Mouse (Mus musculus) embryonic facial prominence, embryonic 10.5 days (tissue): Measurements from ENCODE around the gene 5530401A14Rik. TPM values are rescaled to one million over a fixed set of nuclear protein-coding genes. Genes with fewer than 3 reads are reported as not detected.
A peak's percentile ranks its signal among the peaks of the same experiment; 100 is the strongest.

Source experiments
- DNase-seq: peaks from one replicate; pipeline ENCODE4 v3.0.0-alpha.2; 2017; ENCODE audit warnings: low spot score
- H3K27ac ChIP-seq: fragments of 300-500 bp; sonication (generic); replicated peaks from 2 replicates; pipeline ENCODE4 v1.5.1; 2016; ENCODE audit warnings: mild to moderate bottlenecking
- H3K27me3 ChIP-seq: fragments of 300-500 bp; sonication (generic); replicated peaks from 2 replicates; pipeline ENCODE4 v1.6.1; 2016; ENCODE audit warnings: low read depth, mild to moderate bottlenecking; ENCODE audit not compliant: poor library complexity, severe bottlenecking
- H3K36me3 ChIP-seq: fragments of 300-500 bp; sonication (generic); replicated peaks from 2 replicates; pipeline ENCODE4 v1.6.1; 2016; ENCODE audit warnings: mild to moderate bottlenecking, moderate library complexity
- H3K4me1 ChIP-seq: fragments of 300-500 bp; sonication (generic); 2 replicates; pipeline ENCODE4 v1.6.1; 2016
- H3K4me3 ChIP-seq: fragments of 300-500 bp; sonication (generic); 2 replicates; pipeline ENCODE4 v1.5.1; 2016; ENCODE audit warnings: mild to moderate bottlenecking, moderate library complexity
- H3K9me3 ChIP-seq: fragments of 300-500 bp; sonication (generic); 2 replicates; pipeline ENCODE4 v1.6.1; 2016; ENCODE audit warnings: mild to moderate bottlenecking
- WGBS: fragments of 180-500 bp; shearing (Covaris S2); methylation state at CpG from one replicate; pipeline ENCODE4 v1.1.7; 2016; 5-methylcytosine and 5-hydroxymethylcytosine counted together
- polyA plus RNA-seq: library from polyadenylated mRNA; unstranded; fragments of >200 nt; fragmentation: Nextera tagmentation; extraction: Ambion mirVana; gene quantifications from 2 replicates; pipeline ENCODE4 v1.2.1, GENCODE M21; 2016

The 5530401A14Rik gene
- polyA plus RNA-seq, 1 experiment from 2014 or later = 0.05 TPM

GRCm38 (mm10) chr11:81897547-81898354 is 37.3 kb downstream of the 5530401A14Rik start:
- H3K4me3 ChIP-seq = no peak overlapping the region
- peaks cover 11% of the 10 kb centered on the region for H3K4me1 ChIP-seq
- no peaks in the 10 kb centered on the region for H3K36me3 ChIP-seq
- no peak overlapping the region for H3K27ac ChIP-seq
- H3K27me3 ChIP-seq = no peaks in the 10 kb centered on the region
- DNase-seq = peak; percentile 12
- WGBS = 10% methylated on average over 8 of the region's 8 CpGs
- no peaks in the 10 kb centered on the region for H3K9me3 ChIP-seq

- no peaks in the 10 kb centered on the region for H3K9me3 ChIP-seq
- H3K27ac ChIP-seq = no peak overlapping the region
- no peak for DNase-seq
- H3K4me1 ChIP-seq = peaks cover 9% of the 10 kb centered on the region
- no peaks in the 10 kb centered on the region for H3K36me3 ChIP-seq
- H3K27me3 ChIP-seq = no peaks in the 10 kb centered on the region
- H3K4me3 ChIP-seq = no peak overlapping the region
These were observed 41.8 kb downstream of the 5530401A14Rik start for GRCm38 (mm10) chr11:81902318-81902717.

- no peak overlapping the region for H3K27ac ChIP-seq
- H3K9me3 ChIP-seq = no peaks in the 10 kb centered on the region
- no peak for DNase-seq
- H3K36me3 ChIP-seq = no peaks in the 10 kb centered on the region
- no peak overlapping the region for H3K4me3 ChIP-seq
- no peaks in the 10 kb centered on the region for H3K27me3 ChIP-seq
- 93% methylated on average over 1 of the region's 1 CpGs for WGBS
- peaks cover 6% of the 10 kb centered on the region; the same call in 1 of the 2 replicates for H3K4me1 ChIP-seq
These were observed 48.3 kb downstream of the 5530401A14Rik start for GRCm38 (mm10) chr11:81908760-81909159.

DNA sequence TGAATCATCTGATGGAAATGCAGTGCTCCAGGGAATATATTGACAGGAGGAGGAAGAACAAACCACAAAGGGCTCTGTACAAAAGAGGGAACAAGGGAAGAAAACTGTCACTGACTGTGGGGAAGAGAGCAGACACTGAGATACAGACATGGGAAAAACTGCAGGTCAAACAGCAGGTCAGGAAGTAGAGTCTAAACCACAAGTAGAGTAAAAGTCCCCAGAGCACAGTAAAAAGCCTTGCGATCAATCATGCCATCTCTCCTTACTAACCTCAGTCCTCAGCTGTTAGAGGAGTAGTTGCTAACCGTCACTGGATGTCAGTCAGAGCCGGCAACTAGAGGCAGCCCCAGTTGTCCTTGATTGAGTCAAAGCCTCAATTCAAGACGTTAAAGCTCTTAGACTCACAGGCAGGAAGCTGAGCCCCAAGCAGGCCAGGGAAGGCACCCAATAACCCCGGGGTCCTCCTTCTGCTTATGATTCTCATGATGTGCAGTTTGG is 49.0 kb downstream of the 5530401A14Rik start:
- Histone ChIP-seq H3K27me3 (no peaks in the 10 kb centered on the region), H3K9me3 (no peaks in the 10 kb centered on the region), H3K4me1 (peaks cover 6% of the 10 kb centered on the region; the same call in 1 of the 2 replicates), H3K36me3 (no peaks in the 10 kb centered on the region), H3K4me3 (no peak overlapping the region), H3K27ac (no peak overlapping the region)
- no peak for DNase-seq
- 75% methylated on average over 5 of the region's 5 CpGs for WGBS

- peaks cover 6% of the 10 kb centered on the region; the same call in 1 of the 2 replicates for H3K4me1 ChIP-seq
- H3K4me3 ChIP-seq = no peak overlapping the region
- H3K9me3 ChIP-seq = no peaks in the 10 kb centered on the region
- H3K27ac ChIP-seq = no peak overlapping the region
- H3K27me3 ChIP-seq = no peaks in the 10 kb centered on the region
- no peak for DNase-seq
- no peaks in the 10 kb centered on the region for H3K36me3 ChIP-seq
- 81% methylated on average over 4 of the region's 4 CpGs for WGBS
These were observed 52.6 kb downstream of the 5530401A14Rik start for GRCm38 (mm10) chr11:81913071-81913470.

- DNase-seq = no peak
- WGBS = 82% methylated on average over 6 of the region's 6 CpGs
These were observed 55.0 kb downstream of the 5530401A14Rik start for GRCm38 (mm10) chr11:81915501-81915900.

DNA sequence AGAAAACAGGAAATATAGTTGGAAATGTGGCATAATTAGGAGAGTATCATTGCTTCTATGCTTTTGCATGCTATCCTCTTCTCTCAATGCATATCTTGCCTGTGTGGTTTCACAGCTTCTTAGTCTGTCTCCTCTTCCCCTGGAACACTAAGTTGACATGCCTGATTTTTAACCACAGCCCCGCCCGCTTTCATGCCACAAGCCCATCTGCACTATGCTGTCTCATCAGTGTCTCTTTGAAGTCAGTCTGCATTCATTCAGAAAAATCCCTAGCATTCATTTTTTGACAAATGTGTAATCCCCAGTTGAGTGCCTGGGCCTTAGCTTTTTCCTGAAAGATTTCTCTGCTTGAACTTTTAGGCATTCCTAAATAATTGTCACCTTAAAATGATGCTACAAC is 62.6 kb downstream of the 5530401A14Rik start:
- WGBS = 83% methylated on average over 2 of the region's 2 CpGs
- Histone ChIP-seq H3K36me3 (no peaks in the 10 kb centered on the region), H3K4me1 (no peaks in the 10 kb centered on the region), H3K9me3 (no peaks in the 10 kb centered on the region), H3K4me3 (no peak overlapping the region), H3K27me3 (no peaks in the 10 kb centered on the region), H3K27ac (no peak overlapping the region)
- DNase-seq = no peak

More at GRCm38 (mm10) chr11:81915501-81915900, 55.0 kb downstream of the 5530401A14Rik start:
- Histone ChIP-seq H3K36me3 (no peaks in the 10 kb centered on the region), H3K9me3 (no peaks in the 10 kb centered on the region), H3K4me1 (peaks cover 6% of the 10 kb centered on the region; the same call in 1 of the 2 replicates), H3K27ac (no peak overlapping the region), H3K4me3 (no peak overlapping the region), H3K27me3 (no peaks in the 10 kb centered on the region)

DNA sequence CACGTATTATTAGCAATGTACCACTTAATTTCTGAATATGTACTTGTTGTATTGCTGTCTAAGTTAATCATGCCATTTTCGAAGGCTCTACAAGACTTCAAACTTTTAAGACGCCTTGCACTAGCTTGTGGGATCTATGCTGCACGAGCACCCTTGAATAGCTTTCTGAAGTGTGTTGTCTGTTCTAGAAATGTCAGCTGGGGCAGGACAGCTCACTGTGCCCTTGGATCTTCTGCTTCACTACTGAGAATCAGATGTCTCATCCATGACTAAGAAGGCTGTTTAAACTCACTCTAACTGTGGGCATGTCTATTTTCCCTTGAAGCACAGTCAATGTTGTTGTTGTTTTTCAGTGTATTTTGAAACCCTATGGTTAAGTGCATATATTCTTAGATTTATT is 63.2 kb downstream of the 5530401A14Rik start:
- 89% methylated on average over 4 of the region's 4 CpGs for WGBS
- H3K27ac ChIP-seq = no peak overlapping the region
- no peak overlapping the region for H3K4me3 ChIP-seq
- H3K9me3 ChIP-seq = no peaks in the 10 kb centered on the region
- no peak for DNase-seq
- no peaks in the 10 kb centered on the region for H3K4me1 ChIP-seq
- no peaks in the 10 kb centered on the region for H3K36me3 ChIP-seq
- no peaks in the 10 kb centered on the region for H3K27me3 ChIP-seq

DNA sequence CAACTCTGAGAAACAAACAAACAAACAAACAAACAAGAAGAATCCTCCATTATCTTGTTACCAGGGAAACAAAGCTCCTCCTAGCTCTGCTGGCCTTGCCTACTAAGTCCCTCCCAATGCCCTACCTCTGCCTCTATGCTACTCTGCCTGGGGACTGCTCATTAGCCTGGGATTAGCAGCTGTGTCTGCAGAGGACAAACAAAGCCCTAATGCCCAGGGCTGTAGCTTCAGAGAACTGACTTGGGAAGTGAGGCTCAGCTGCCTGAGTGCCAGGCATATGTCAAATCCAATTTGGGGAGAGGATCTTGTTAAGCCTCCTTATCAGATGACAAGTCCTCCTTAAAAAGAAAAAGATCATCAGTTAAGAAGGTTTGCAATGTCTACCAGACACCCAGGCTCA is 65.9 kb downstream of the 5530401A14Rik start:
- peak; percentile 8 for DNase-seq
- H3K27me3 ChIP-seq = no peaks in the 10 kb centered on the region
- no peak overlapping the region for H3K27ac ChIP-seq
- no peaks in the 10 kb centered on the region for H3K36me3 ChIP-seq
- H3K4me3 ChIP-seq = no peak overlapping the region
- no peaks in the 10 kb centered on the region for H3K9me3 ChIP-seq
- H3K4me1 ChIP-seq = no peaks in the 10 kb centered on the region

GRCm38 (mm10) chr11:81937516-81937915 is 77.0 kb downstream of the 5530401A14Rik start:
- WGBS = 80% methylated on average over 1 of the region's 1 CpGs
- H3K36me3 ChIP-seq = no peaks in the 10 kb centered on the region
- no peaks in the 10 kb centered on the region for H3K4me1 ChIP-seq

DNA sequence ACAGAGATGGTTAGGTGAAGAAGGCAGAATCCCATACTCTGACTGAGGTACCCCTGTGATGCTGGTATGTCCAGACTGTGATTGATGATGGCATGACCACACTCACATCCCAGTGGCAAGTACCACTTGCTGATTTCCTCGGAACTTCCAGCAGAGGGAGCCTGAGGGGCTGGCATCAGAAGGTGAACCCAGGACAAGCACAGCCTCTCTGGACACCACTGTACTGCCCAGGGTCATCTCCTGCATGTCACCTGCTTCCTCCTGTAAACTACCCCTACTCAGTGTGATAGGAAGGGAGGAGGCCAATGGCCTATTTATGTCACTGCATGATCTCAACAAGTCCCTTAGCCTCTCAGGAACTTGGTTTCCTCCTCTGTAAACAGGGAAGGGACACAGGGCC is 80.5 kb downstream of the 5530401A14Rik start:
- H3K4me3 ChIP-seq = no peak overlapping the region
- H3K27ac ChIP-seq = no peak overlapping the region
- H3K27me3 ChIP-seq = no peaks in the 10 kb centered on the region
- peak; percentile 24 for DNase-seq
- H3K4me1 ChIP-seq = no peaks in the 10 kb centered on the region
- no peaks in the 10 kb centered on the region for H3K9me3 ChIP-seq
- no peaks in the 10 kb centered on the region for H3K36me3 ChIP-seq
- WGBS = 27% methylated on average over 1 of the region's 1 CpGs

More at GRCm38 (mm10) chr11:81937516-81937915, 77.0 kb downstream of the 5530401A14Rik start:
- Histone ChIP-seq H3K27ac (no peak overlapping the region), H3K9me3 (no peaks in the 10 kb centered on the region), H3K27me3 (no peaks in the 10 kb centered on the region), H3K4me3 (no peak overlapping the region)
- DNase-seq = no peak

GRCm38 (mm10) chr11:81942167-81942566 is 81.7 kb downstream of the 5530401A14Rik start:
- no peaks in the 10 kb centered on the region for H3K36me3 ChIP-seq
- no peak for DNase-seq
- no peaks in the 10 kb centered on the region for H3K27me3 ChIP-seq
- H3K9me3 ChIP-seq = no peaks in the 10 kb centered on the region
- no peak overlapping the region for H3K27ac ChIP-seq
- 63% methylated on average over 1 of the region's 1 CpGs for WGBS
- no peaks in the 10 kb centered on the region for H3K4me1 ChIP-seq
- H3K4me3 ChIP-seq = no peak overlapping the region
